Mouse (Mus musculus) ES-CJ7 (cell line): ENCODE measurements around the gene Tmem106a.
A peak's percentile ranks its signal among the peaks of the same experiment; 100 is the strongest.

Experiments
- DNase-seq: peaks from one replicate; pipeline ENCODE4 v3.0.0; 2011; ENCODE audit warnings: low read depth, low spot score

The Tmem106a gene

GRCm38 (mm10) chr11:101639761-101640160 is 57.7 kb downstream of the Tmem106a start:
- DNase-seq: no peak

DNA sequence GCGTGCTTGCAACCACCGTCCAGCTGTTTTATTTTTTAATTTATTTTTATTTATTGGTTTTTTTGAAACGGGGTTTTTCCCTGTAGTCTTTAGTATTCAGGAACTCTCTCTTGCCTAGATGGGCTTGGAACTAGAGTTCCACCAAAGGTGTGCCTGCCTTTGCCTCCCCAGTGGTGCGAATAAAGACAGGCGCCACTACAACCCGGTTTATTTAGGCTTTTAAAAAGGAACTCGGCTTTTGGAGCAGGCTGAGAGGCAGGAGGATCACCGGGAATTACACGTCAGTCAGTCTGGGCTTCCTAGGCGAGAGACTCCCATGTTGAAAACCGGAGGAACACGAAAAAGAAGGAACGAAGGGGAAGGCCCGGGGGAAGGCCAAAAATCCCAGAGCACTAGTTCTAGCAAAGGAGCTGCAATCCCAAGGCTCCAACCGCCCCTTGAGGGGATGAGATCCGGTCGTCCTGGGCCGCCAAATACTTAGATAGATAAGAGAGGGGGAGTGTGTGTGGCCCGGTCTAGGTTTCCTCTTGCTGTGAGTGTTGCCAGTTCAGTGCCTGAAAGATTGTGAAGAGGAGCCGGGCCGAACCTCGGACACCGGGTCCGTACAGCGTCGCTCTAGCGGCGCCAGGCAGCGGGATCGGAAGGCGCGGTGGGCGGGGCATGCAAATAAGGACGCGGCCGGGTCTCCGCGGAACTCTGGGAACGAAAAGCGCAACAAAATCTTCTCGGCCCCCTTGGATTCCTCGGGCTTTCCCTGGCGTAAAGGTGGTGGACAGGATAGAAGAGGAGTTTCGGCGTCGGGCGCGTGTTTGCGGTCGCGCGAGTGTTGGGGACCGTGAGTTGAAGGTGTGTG is 59.0 kb downstream of the Tmem106a start:
- peak; percentile 90 for DNase-seq
